Mouse (Mus musculus) heart, embryonic 16.5 days (tissue): ENCODE data around the gene Mybphl. TPM values are rescaled to one million over a fixed set of nuclear protein-coding genes. Genes with fewer than 3 reads are reported as not detected.

ENCODE experiments used
- ATAC-seq: fragments of 200-750 bp; cut with Nextera tagmentation; replicated peaks from 2 replicates; pipeline ENCODE4 v1.8.0; 2017; ENCODE audit warnings: moderate number of reproducible peaks; ENCODE audit not compliant: insufficient read depth, low FRiP score; ENCODE audit errors: extremely low read depth
- H3K27ac ChIP-seq: fragments of 300-500 bp; sonication (generic); 2 replicates; pipeline ENCODE4 v1.5.1; 2014; ENCODE audit warnings: mild to moderate bottlenecking, low read length, control low read depth, moderate library complexity
- H3K27me3 ChIP-seq: fragments of 300-500 bp; sonication (generic); 2 replicates; pipeline ENCODE4 v1.6.1; 2014; ENCODE audit warnings: low read length, mixed read lengths; ENCODE audit not compliant: control insufficient read depth, insufficient read depth
- H3K36me3 ChIP-seq: fragments of 300-500 bp; sonication (generic); 2 replicates; pipeline ENCODE4 v1.6.1; 2014; ENCODE audit not compliant: control insufficient read depth, insufficient read depth
- H3K4me1 ChIP-seq: fragments of 300-500 bp; sonication (generic); 2 replicates; pipeline ENCODE4 v1.6.1; 2014; ENCODE audit warnings: low read length, mixed read lengths; ENCODE audit not compliant: control insufficient read depth, insufficient read depth
- H3K4me2 ChIP-seq: fragments of 300-500 bp; sonication (generic); 2 replicates; pipeline ENCODE4 v1.6.1; 2014; ENCODE audit warnings: low read depth, mild to moderate bottlenecking, control low read depth, low read length
- H3K4me3 ChIP-seq: fragments of 300-500 bp; sonication (generic); 2 replicates; pipeline ENCODE4 v1.5.1; 2014; ENCODE audit warnings: mild to moderate bottlenecking, control low read depth, low read length
- H3K9ac ChIP-seq: fragments of 300-500 bp; sonication (generic); 2 replicates; pipeline ENCODE4 v1.6.1; 2014; ENCODE audit warnings: low read length, control low read depth
- H3K9me3 ChIP-seq: fragments of 300-500 bp; sonication (generic); replicated peaks from 2 replicates; pipeline ENCODE4 v1.6.1; 2016; ENCODE audit warnings: low read length; ENCODE audit not compliant: control insufficient read depth
- WGBS: fragments of 180-500 bp; shearing (Covaris S2); extraction: QIAGEN DNeasy Blood & Tissue Kit; methylation state at CpG from one replicate; pipeline ENCODE4 v1.1.7; 2014; 5-methylcytosine and 5-hydroxymethylcytosine counted together
- polyA plus RNA-seq: library from polyadenylated mRNA; unstranded; fragments of >200 nt; fragmentation: Nextera tagmentation; extraction: Ambion mirVana; gene quantifications from 2 replicates; pipeline ENCODE4 v1.2.1, GENCODE M21; 2015

The Mybphl gene
- polyA plus RNA-seq, 1 experiment from 2014 or later, result 84.1 TPM

DNA sequence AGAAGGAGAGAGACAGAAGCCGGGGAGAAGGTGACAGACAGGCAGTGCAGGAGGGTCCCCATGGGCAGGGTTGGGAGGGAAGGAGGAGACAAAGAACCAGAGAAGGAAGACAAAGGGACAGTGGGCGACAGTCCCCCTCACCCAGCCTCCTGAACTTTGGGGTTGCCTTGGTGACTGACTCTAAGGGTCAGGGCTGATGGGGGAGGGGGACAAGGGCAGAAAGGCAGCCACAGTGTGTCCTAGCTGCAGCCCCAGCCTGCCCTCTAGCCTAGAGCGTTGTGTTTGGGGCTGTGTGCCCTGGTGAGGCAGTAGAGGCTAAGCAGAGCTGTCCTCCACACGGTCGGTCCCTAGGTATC is 45.6 kb downstream of the Mybphl start:
- Histone ChIP-seq H3K27me3 (no peaks in the 10 kb centered on the region), H3K36me3 (no peaks in the 10 kb centered on the region; the same call in 1 of the 2 replicates), H3K4me1 (peaks cover 4% of the 10 kb centered on the region; the same call in 1 of the 2 replicates), H3K9ac (peak overlapping the region; percentile 13; the same call in 1 of the 2 replicates), H3K4me3 (no peak overlapping the region), H3K9me3 (peaks cover 6% of the 10 kb centered on the region; the same call in 1 of the 2 replicates), H3K27ac (no peak overlapping the region), H3K4me2 (no peak overlapping the region)
- WGBS, result 48% methylated on average over 5 of the region's 5 CpGs
- ATAC-seq, result no peak

DNA sequence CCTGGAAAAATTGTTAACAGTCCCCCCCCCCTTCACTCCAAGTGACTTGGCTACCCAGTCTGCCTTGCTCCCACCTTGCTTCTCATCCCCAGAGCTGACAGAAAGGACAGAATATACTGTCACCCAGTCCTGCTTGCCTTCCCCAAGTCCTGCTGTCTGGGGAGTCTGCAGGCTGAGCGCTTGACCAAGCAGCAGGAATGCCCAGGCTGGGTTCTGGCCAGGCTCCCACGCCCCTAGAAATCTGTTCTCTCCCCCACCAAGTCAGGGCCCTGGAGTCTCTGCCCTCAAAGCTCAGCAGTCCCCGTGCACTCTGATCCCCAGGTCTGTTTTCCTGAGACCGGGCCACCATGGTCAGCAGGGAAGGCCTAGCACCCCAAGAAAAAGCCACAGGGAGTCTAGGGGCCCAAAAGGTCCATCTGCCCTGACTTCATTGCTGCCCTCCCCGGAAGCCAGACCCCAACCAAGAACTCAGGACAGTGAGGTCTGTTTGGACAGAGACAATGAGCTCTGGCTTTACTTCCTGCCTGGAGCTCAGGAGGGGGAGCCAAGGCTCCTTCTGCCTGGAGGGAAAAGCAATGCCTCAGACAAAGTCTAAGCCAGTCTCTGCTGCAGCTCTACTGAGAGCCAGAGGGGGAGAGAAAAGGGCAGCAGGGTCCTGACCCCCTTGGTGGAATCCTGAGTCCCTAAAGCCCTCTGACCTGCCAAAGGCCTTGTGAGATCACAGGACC is 46.5 kb downstream of the Mybphl start:
- Histone ChIP-seq H3K4me3 (no peak overlapping the region), H3K36me3 (no peaks in the 10 kb centered on the region; the same call in 1 of the 2 replicates), H3K9me3 (peaks cover 6% of the 10 kb centered on the region; the same call in 1 of the 2 replicates), H3K4me2 (no peak overlapping the region), H3K27me3 (0 out of 2 replicates have a peak, but pooled peaks cover under 1% of the 10 kb centered on the region), H3K27ac (peak overlapping the region; percentile 16; the same call in 1 of the 2 replicates), H3K4me1 (peaks cover 4% of the 10 kb centered on the region; the same call in 1 of the 2 replicates), H3K9ac (no peak overlapping the region)
- WGBS, result 63% methylated on average over 5 of the region's 5 CpGs
- no peak for ATAC-seq

GRCm38 (mm10) chr3:108411754-108412121 is 47.0 kb downstream of the Mybphl start:
- 0 out of 2 replicates have a peak, but pooled peaks have one; percentile 19 for ATAC-seq
- no peak overlapping the region for H3K4me3 ChIP-seq
- H3K27me3 ChIP-seq, result peaks cover 6% of the 10 kb centered on the region
- peaks cover 6% of the 10 kb centered on the region; the same call in 1 of the 2 replicates for H3K9me3 ChIP-seq
- H3K4me1 ChIP-seq, result peaks cover 4% of the 10 kb centered on the region; the same call in 1 of the 2 replicates
- 53% methylated on average over 8 of the region's 8 CpGs for WGBS
- H3K36me3 ChIP-seq, result no peaks in the 10 kb centered on the region; the same call in 1 of the 2 replicates
- no peak overlapping the region for H3K27ac ChIP-seq
- H3K9ac ChIP-seq, result no peak overlapping the region
- no peak overlapping the region for H3K4me2 ChIP-seq

DNA sequence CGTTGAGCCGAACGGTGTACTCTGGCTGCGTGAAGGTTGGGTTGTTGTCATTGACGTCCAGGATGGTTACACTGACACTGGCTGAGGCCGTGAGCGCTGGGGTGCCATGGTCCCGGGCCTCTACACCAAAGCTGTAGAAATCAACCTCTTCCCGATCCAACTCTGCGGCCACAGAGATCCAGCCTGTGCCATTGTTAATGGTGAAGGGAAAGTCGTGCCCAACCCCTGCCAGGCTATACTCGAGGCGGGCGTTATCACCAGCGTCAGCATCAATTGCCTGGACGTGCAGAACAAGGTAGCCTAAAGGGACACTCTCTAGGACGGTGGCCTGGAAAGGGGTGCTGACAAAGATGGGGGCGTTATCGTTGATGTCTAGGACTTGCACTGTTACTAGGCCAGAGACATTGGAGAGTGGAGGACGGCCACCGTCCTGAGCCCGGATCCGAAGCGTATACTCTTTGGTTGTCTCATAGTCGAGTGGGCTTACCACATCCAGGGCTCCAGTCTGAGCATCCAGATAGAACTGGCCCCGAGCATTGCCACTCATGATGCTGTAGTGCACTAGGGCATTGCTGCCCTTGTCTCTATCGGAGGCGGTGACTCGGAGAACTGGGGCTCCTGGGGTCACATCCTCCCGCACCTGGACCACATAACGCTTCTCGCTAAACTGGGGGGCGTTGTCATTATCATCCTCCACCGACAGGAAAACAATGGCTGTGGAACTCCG is 49.1 kb downstream of the Mybphl start:
- Histone ChIP-seq H3K4me1 (peaks cover 4% of the 10 kb centered on the region; the same call in 1 of the 2 replicates), H3K9me3 (peaks cover 6% of the 10 kb centered on the region; the same call in 1 of the 2 replicates), H3K4me2 (no peak overlapping the region), H3K27me3 (peaks cover 8% of the 10 kb centered on the region), H3K9ac (no peak overlapping the region), H3K27ac (no peak overlapping the region), H3K4me3 (no peak overlapping the region), H3K36me3 (no peaks in the 10 kb centered on the region; the same call in 1 of the 2 replicates)
- 93% methylated on average over 35 of the region's 35 CpGs for WGBS
- ATAC-seq, result no peak

DNA sequence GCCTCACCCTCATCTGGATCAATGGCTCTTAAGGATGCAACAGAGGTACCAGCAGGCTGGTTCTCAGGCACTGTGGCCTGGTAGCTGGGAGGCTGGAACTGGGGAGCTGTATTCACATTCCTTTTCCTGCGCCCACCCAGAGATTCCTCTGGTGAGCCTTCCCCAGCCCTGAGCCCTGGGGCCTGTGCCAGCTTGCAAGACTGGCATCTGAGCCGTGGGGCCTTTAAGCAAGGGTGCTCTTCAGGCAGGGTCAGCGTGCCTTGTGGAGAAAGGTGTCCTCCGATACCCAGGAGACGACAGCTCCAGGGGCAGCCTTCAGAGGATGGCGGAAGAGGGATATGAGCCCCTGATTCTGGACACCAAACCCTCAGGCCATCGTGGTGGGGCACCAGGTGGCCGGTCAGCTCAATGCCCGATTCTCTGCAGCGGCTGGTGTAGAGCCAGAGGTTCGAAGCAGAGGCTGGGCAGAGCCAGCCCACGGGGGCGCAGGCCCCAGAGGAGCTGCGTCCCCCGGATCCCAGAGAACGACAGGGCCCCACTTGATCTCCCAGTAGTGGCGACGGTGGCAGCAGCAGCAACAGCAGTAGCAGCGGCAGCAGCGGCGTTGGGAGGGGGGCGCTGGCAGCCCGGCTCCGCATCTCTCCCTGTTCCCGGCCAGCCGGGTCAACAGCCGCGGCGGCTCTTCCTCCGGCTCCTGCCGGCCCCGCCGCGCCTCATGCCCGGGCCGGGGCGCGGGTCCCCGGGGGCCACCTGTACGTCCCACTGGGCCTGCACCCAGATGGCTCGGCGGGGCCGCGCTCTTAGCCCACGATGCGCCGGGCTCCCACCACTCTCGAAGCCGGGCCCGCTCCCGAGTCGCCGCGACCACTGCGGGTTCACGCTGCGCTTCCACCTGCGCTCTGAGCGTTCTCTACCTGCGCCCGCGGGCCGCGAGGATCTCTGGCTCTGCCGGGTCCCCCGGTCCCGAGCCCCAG is 50.4 kb downstream of the Mybphl start, which contains the start of gene Celsr2:
Gene Celsr2, minus strand, starts transcription at position 696 of the 974 bp plus-strand sequence.
- peaks cover 4% of the 10 kb centered on the region; the same call in 1 of the 2 replicates for H3K4me1 ChIP-seq
- peak within 1 kb of the TSS; percentile 100 for H3K4me2 ChIP-seq
- no peak within 1 kb of the TSS for H3K27ac ChIP-seq
- H3K9ac ChIP-seq, result peak within 1 kb of the TSS; percentile 77
- no peaks in the 10 kb centered on the region; the same call in 1 of the 2 replicates for H3K36me3 ChIP-seq
- H3K27me3 ChIP-seq, result peaks cover 8% of the 10 kb centered on the region
- peak within 1 kb of the TSS; percentile 78 for H3K4me3 ChIP-seq
- WGBS, result 8% methylated on average over 62 of the region's 67 CpGs
- peaks cover 6% of the 10 kb centered on the region; the same call in 1 of the 2 replicates for H3K9me3 ChIP-seq
- ATAC-seq, result 0 out of 2 replicates have a peak, but pooled peaks have one; percentile 20

DNA sequence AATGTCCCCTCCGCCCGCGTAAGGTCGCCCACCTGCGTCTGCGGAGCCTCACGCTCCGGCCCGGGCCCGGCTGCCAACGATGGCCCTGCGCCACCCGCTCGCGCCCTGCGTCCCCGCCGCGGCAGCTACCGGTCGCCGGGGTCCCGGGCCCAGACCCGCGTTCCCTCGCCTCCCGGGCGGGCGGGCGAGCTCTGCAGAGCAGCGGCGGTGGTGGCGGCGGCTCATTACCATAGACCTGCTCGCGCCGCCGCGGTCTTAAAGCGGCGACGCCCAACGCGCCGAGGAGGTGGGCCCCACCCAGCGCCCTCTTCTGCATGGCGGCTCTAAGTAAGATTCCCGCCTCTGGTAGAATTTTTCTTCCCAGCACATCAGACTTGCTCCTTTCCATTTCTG is 51.1 kb downstream of the Mybphl start:
- Histone ChIP-seq H3K27ac (no peak overlapping the region), H3K36me3 (no peaks in the 10 kb centered on the region; the same call in 1 of the 2 replicates), H3K4me3 (peak overlapping the region; percentile 78), H3K9me3 (peaks cover 6% of the 10 kb centered on the region; the same call in 1 of the 2 replicates), H3K4me1 (peaks cover 4% of the 10 kb centered on the region; the same call in 1 of the 2 replicates), H3K9ac (peak overlapping the region; percentile 77), H3K4me2 (peak overlapping the region; percentile 100), H3K27me3 (peaks cover 8% of the 10 kb centered on the region)
- peak; percentile 83 for ATAC-seq
- WGBS, result 1% methylated on average over 48 of the region's 48 CpGs

DNA sequence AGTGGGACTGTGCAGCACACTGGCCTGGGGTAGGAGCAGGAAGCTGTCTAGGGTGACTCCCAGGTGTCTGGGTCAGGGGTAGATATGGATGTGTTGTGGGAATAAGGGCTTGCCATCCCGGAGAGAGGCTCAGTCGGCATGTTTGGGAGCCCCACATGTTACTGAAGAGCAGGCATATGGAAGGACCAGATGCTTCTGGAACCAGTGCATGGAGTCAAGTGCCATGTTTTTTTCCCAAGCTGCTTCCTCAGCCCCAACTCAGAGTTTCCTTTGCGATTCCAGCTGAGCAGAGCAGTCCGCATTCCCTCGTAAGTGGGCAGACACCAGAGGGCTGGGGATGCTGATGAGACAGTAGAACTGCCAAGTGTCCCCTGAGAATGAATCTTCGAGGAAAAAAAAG is 58.3 kb downstream of the Mybphl start:
- Histone ChIP-seq H3K4me2 (no peak overlapping the region), H3K9ac (no peak overlapping the region), H3K36me3 (peaks cover 23% of the 10 kb centered on the region), H3K9me3 (no peaks in the 10 kb centered on the region), H3K4me3 (no peak overlapping the region), H3K27ac (no peak overlapping the region), H3K4me1 (peaks cover 9% of the 10 kb centered on the region), H3K27me3 (no peaks in the 10 kb centered on the region)
- ATAC-seq, result no peak
- 36% methylated on average over 6 of the region's 6 CpGs for WGBS
